Mouse (Mus musculus) liver, adult 2 months (tissue): Measurements from ENCODE around the gene Fgf7. TPM values are rescaled to one million over a fixed set of nuclear protein-coding genes. Genes with fewer than 3 reads are reported as not detected.

ENCODE experiments used
- DNase-seq: peaks from one replicate; pipeline ENCODE4 v3.0.0-alpha.2; 2011; ENCODE audit warnings: low read depth, low spot score; ENCODE audit errors: extremely low read depth
- H3K27ac ChIP-seq: fragments of 200-500 bp; replicated peaks from 2 replicates; pipeline ENCODE4 v1.5.1; 2012; ENCODE audit warnings: low read depth, mild to moderate bottlenecking, control low read depth, inconsistent platforms, low read length; ENCODE audit not compliant: insufficient read depth
- H3K27me3 ChIP-seq: fragments of 200-500 bp; 2 replicates; pipeline ENCODE4 v1.6.1; 2012; ENCODE audit warnings: mild to moderate bottlenecking, moderate library complexity, low read length, inconsistent platforms; ENCODE audit not compliant: control insufficient read depth, insufficient read depth
- H3K36me3 ChIP-seq: fragments of 200-500 bp; 2 replicates; pipeline ENCODE4 v1.6.1; 2012; ENCODE audit warnings: low read length, inconsistent platforms; ENCODE audit not compliant: control insufficient read depth, insufficient read depth
- H3K4me1 ChIP-seq: fragments of 200-500 bp; 2 replicates; pipeline ENCODE4 v1.6.1; 2011; ENCODE audit warnings: low read length; ENCODE audit not compliant: control insufficient read depth, insufficient read depth
- H3K4me3 ChIP-seq: fragments of 200-500 bp; 2 replicates; pipeline ENCODE4 v1.5.1; 2011; ENCODE audit warnings: low read depth, mild to moderate bottlenecking, control low read depth, low read length, moderate library complexity; ENCODE audit not compliant: insufficient read depth
- H3K79me2 ChIP-seq: fragments of 200-500 bp; 2 replicates; pipeline ENCODE4 v1.6.1; 2012; ENCODE audit warnings: inconsistent platforms, mild to moderate bottlenecking, low read length, moderate library complexity; ENCODE audit not compliant: control insufficient read depth, insufficient read depth
- H3K9ac ChIP-seq: fragments of 200-500 bp; 2 replicates; pipeline ENCODE4 v1.6.1; 2012; ENCODE audit warnings: low read depth, mild to moderate bottlenecking, control low read depth, inconsistent platforms, low read length
- CTCF ChIP-seq: fragments of 200-500 bp; IDR thresholded peaks from 2 replicates; pipeline ENCODE4 v1.5.1; 2011; ENCODE audit warnings: low read depth, low read length, control low read depth
- POLR2A ChIP-seq: fragments of 200-500 bp; IDR thresholded peaks from 2 replicates; pipeline ENCODE4 v1.6.1; 2011; ENCODE audit warnings: low read length, control low read depth; ENCODE audit not compliant: insufficient read depth; ENCODE audit errors: extremely low read depth
- WGBS: fragments of 180-500 bp; shearing (Covaris S2); methylation state at CpG from one replicate; pipeline ENCODE4 v1.1.7; 2018; 5-methylcytosine and 5-hydroxymethylcytosine counted together
- polyA plus RNA-seq: library from polyadenylated mRNA; depleted of rRNA; stranded (reverse); fragments of >200 nt; gene quantifications from 2 replicates; pipeline ENCODE4 v1.2.3, GENCODE M21; 2012
- total RNA-seq: library from RNA; depleted of rRNA; stranded (reverse); fragments of >200 nt; gene quantifications from 2 replicates; pipeline ENCODE4 v1.2.3, GENCODE M21; 2014

The Fgf7 gene
- total and polyA plus RNA-seq, 2 experiments, result not detected

DNA sequence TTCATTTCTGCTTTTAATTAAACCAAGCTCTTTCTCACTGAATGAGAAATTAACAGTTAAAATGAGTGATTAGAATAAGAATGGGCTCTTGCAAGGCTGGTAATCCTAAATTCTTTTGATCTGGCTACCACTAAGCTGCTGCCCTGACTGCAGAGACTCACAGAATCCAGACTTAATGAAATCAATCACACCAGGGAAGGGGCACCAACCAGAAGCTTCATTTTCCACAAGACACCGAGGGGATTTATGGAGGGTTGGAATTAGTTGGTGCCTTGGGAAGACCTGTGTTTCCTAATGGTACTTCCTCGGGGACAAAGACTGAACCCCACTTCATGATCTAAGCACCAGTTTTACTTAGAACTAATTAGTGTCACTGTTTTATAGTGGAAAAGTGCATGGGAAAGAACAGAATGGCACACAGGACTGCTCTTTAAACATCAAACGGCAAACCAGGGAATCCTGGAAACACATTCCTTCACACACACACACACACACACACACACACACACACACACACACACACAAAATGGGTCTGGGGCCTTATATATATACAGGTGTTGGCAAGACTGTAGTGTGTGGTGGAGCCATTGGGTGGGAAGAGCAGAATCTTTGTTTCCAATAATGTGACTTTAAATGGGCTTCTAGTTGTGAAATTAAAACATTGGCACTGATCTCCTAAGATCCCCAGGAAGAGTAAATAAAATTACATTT is 18.5 kb upstream of the Fgf7 start:
- WGBS, result 79% methylated on average over 3 of the region's 3 CpGs
- Histone ChIP-seq H3K9ac (no peak overlapping the region), H3K36me3 (no peaks in the 10 kb centered on the region), H3K79me2 (no peaks in the 10 kb centered on the region), H3K27ac (no peak overlapping the region), H3K4me1 (no peaks in the 10 kb centered on the region), H3K4me3 (no peak overlapping the region), H3K27me3 (no peaks in the 10 kb centered on the region)
- TF ChIP-seq CTCF, result no peak
- no peak for DNase-seq

DNA sequence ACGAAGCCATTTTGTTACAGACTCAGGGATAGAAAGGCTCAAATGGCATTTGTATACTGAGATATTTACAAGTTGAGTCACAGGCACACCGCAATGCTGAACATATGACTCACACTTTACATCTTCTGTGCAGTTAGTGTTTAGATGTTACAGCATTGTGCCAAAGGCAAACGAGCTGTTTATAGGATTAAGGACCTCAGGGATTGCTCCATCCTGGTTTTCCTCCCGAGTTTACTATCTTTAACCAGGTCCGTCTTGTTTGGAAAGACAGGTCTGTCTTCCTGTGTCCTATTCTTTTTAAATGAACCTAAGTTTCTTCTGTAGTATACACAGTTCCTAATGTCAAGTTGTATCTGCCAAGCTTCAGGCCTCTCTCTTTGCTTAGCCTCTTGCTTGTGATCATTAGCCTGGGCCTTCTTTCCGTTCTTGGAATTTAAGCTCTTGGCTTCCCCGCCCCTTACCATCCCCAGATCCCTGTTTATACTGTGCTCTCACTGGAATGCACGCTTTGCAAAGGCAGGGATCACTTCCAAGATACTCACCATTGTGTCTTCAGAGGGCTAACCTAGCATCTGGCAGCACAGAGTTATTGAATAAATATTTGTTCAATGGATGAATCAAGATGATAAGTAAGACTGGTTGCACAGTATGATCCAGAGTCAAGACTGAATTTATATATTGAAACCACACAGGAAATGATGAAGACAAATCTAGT is 3.1 kb upstream of the Fgf7 start:
- H3K27me3 ChIP-seq, result 0 out of 2 replicates have a peak, but pooled peaks cover 2% of the 10 kb centered on the region
- no peaks in the 10 kb centered on the region for H3K36me3 ChIP-seq
- 53% methylated on average over 8 of the region's 8 CpGs for WGBS
- H3K9ac ChIP-seq, result no peak overlapping the region
- no peaks in the 10 kb centered on the region for H3K79me2 ChIP-seq
- TF ChIP-seq CTCF, result no peak
- TF ChIP-seq POLR2A, result no peak
- H3K4me1 ChIP-seq, result peaks cover 2% of the 10 kb centered on the region; the same call in 1 of the 2 replicates
- no peak overlapping the region for H3K27ac ChIP-seq
- no peak for DNase-seq
- H3K4me3 ChIP-seq, result no peak overlapping the region

DNA sequence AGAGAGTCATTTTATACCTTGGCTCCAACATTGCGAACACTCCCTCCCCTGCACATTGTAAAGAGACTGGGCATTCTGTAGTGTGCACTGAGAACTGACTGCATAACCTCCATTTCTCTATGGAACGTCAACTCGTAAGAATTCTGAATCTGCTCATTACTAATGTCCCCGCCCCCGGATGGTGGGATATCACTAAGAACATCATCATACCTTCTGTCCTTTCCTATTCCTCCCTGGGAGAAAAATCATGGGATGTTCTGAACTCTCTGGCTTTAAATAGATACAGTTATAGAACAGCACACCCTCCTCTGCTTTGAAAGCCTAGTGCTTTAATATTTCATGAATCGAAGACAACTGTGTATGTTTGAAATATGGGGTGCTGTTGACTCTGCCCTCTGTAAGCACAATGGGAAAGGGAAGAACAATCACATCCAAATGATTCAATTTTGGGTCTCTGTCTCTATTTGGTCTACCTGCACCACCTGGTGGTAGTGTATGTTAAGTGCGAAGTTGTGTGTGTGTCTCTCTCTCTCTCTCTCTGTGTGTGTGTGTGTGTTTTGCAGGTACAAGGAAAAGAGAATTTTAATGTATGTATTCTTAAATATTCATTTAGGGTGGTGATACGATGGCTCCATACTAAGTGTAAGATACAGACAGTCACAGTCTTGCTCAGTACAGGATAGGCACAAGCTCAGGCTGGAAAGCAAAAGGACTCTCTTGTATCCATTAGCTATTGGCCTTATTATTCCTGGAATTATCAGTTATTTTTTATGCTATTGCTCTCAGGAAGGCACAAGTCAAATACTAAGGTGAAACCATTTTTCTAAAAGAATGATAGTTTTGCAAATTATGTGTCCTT is 1.1 kb upstream of the Fgf7 start:
- peak; percentile 2 for DNase-seq
- Histone ChIP-seq H3K27me3 (0 out of 2 replicates have a peak, but pooled peaks cover 2% of the 10 kb centered on the region), H3K36me3 (no peaks in the 10 kb centered on the region), H3K9ac (no peak overlapping the region), H3K79me2 (no peaks in the 10 kb centered on the region), H3K4me1 (peaks cover 2% of the 10 kb centered on the region; the same call in 1 of the 2 replicates), H3K4me3 (no peak overlapping the region), H3K27ac (no peak overlapping the region)
- TF ChIP-seq POLR2A (no peak), CTCF (peak; percentile 21; the same call in 1 of the 2 replicates)
- 69% methylated on average over 8 of the region's 8 CpGs for WGBS

DNA sequence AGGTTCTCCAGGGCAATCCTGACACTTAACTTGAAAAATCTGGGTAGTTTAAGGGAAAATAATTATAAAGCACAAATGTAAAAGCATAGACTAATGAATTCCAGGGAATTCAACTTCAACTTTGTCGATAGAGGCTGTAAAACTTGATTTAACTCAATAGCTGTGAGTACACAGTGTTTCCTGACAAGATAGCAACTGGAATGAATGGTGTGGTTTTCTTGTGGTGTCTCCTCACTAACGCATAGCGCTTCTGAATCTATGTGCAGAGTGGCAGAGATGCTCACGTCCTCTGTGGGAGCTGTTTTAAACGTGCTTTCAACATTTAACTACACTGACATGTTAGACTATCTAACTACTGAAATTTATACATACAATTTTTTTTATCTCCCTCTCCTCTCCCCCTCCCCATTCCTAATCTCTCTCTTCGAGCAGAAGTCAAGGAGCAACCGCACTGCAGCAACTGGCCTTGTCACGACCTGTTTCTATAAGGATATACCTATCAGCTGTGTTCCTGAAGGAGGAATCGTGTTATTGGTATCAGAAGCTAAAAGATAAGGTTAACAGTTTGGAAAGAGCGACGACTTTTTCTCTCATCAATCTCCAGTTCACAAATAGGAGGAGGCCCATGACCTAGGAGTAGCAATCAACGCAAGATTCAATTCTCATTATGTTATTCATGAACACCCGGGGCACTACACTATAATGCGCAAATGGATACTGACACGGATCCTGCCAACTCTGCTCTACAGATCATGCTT is 734 bp downstream of the Fgf7 start:
- TF ChIP-seq CTCF (no peak), POLR2A (no peak)
- 78% methylated on average over 15 of the region's 15 CpGs for WGBS

DNA sequence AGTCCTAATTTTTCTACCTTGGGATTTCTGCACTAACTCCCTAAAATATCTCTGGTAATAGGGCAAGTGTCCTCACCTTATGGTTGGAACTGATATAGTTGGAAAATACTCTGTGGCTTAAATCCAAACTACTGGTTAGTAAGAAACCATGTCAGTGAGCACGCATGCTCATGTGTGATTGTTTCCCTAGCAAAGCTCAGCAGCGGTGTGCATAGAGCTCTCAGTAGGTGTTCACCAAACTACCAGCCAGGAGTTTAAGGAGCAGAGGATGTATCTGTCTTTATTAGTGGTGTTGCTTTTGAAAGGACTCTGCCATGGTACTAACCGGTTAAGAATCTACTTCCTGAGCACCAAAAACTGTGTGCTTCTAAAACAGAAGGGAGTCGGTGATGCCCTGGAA is 1.7 kb downstream of the Fgf7 start:
- no peaks in the 10 kb centered on the region for H3K79me2 ChIP-seq
- no peak overlapping the region for H3K9ac ChIP-seq
- peaks cover 2% of the 10 kb centered on the region; the same call in 1 of the 2 replicates for H3K4me1 ChIP-seq
- no peaks in the 10 kb centered on the region for H3K36me3 ChIP-seq
- no peak for DNase-seq
- H3K27ac ChIP-seq, result no peak overlapping the region
- TF ChIP-seq CTCF (no peak), POLR2A (no peak)
- no peaks in the 10 kb centered on the region for H3K27me3 ChIP-seq
- WGBS, result 89% methylated on average over 4 of the region's 4 CpGs
- H3K4me3 ChIP-seq, result no peak overlapping the region

More for the DNA sequence above, 734 bp downstream of the Fgf7 start:
- no peak overlapping the region for H3K27ac ChIP-seq
- no peak for DNase-seq
- no peak overlapping the region for H3K4me3 ChIP-seq
- H3K79me2 ChIP-seq, result no peaks in the 10 kb centered on the region
- H3K4me1 ChIP-seq, result peaks cover 2% of the 10 kb centered on the region; the same call in 1 of the 2 replicates
- H3K36me3 ChIP-seq, result no peaks in the 10 kb centered on the region
- H3K9ac ChIP-seq, result no peak overlapping the region
- H3K27me3 ChIP-seq, result 0 out of 2 replicates have a peak, but pooled peaks cover 2% of the 10 kb centered on the region
